Mouse (Mus musculus) erythroblast, embryonic 14.5 days (primary cell): ENCODE data around the gene Dapk3. TPM values are rescaled to one million over a fixed set of nuclear protein-coding genes. Genes with fewer than 3 reads are reported as not detected.

Experiments
- H3K27me3 ChIP-seq: 2 replicates; pipeline ENCODE4 v1.6.1; 2012; ENCODE audit warnings: inconsistent platforms; ENCODE audit not compliant: control insufficient read depth
- H3K36me3 ChIP-seq: 2 replicates; pipeline ENCODE4 v1.6.1; 2012; ENCODE audit warnings: mild to moderate bottlenecking, inconsistent platforms; ENCODE audit not compliant: control insufficient read depth
- H3K4me1 ChIP-seq: 2 replicates; pipeline ENCODE4 v1.6.1; 2012; ENCODE audit warnings: inconsistent platforms; ENCODE audit not compliant: control insufficient read depth
- H3K4me3 ChIP-seq: replicated peaks from 2 replicates; pipeline ENCODE3; 2012; ENCODE audit warnings: moderate library complexity, mild to moderate bottlenecking, inconsistent platforms
- H3K9me3 ChIP-seq: 2 replicates; pipeline ENCODE4 v1.6.1; 2012; ENCODE audit warnings: low read length, inconsistent platforms, mixed read lengths; ENCODE audit not compliant: control insufficient read depth
- GATA1 ChIP-seq: IDR thresholded peaks from 2 replicates; pipeline ENCODE4 v1.6.1; 2012; ENCODE audit warnings: low read length, inconsistent platforms, mixed read lengths
- TAL1 ChIP-seq: IDR thresholded peaks from 3 replicates; pipeline ENCODE4 v1.6.1; 2012; ENCODE audit warnings: low read length, inconsistent platforms, mixed read lengths
- polyA plus RNA-seq: library from polyadenylated mRNA; stranded (reverse); fragments of >175 nt; gene quantifications from 2 replicates; pipeline ENCODE4 v1.2.3, GENCODE M21; 2012

Gene Dapk3
- polyA plus RNA-seq, 1 experiment = 8.3 TPM

DNA sequence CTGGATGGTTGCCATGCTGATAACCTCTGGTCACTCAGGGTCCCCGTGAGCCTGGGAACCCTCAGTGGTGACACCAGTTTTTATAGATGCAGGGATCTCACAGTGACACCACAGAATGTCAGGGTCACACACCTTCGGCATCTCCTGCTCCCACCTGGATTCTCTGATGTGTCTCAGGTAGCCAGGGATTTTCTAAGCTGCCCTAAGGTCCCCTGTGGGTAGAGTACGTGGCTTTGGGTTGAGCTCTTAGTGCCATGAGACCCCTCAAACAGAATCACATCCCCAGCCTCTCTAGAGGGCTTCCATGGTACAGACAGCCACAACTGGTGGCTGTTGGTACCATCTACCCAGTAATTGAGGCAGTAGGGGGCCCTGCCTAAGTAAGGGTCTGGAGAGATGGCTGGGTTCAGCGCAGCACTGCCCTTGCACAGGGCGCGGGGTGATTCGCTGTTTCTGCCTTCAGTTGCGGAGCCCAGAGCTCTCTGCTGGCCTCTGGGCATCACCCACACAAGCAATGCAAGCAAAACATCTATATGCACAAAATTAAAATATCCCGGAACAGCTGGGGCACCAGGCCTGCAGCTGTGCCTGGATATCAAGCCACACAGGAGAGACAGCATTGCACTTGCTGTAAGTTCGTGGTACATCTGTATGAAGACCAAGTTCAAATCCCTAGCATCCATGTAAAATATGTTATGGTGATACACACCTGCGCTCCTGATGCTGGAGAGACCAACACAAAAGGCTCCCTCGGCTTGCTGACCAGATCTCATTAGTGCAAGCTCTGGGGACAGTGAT, 53.9 kb downstream of the Dapk3 start:
- Histone ChIP-seq H3K9me3 (no peaks in the 10 kb centered on the region), H3K36me3 (no peaks in the 10 kb centered on the region), H3K4me3 (no peak overlapping the region), H3K27me3 (peaks cover 54% of the 10 kb centered on the region), H3K4me1 (peaks cover 19% of the 10 kb centered on the region)
- TF ChIP-seq GATA1 = no peak
- TF ChIP-seq TAL1 = no peak

DNA sequence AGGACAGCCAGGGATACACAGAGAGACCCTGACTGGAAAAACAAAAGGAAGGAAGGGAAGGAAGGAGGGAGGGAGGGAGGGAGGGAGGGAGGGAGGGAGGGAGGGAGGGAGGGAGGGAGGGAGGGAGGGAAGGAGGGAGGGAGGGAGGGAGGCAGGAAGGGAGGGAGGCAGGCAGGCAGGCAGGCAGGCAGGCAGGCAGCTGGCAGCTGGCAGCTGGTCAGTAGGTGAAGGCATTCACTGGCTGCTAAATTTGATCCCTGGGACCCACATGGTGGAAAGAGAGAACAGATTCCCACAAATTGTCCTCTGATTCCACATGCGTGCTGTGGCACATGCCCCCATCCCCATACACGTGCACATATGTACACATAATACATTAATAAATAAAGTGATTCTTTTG, 55.8 kb downstream of the Dapk3 start:
- TF ChIP-seq TAL1 = no peak
- TF ChIP-seq GATA1 = no peak
- Histone ChIP-seq H3K27me3 (peaks cover 57% of the 10 kb centered on the region), H3K36me3 (no peaks in the 10 kb centered on the region), H3K4me1 (peaks cover 8% of the 10 kb centered on the region), H3K4me3 (no peak overlapping the region), H3K9me3 (no peaks in the 10 kb centered on the region)

- no peak overlapping the region for H3K4me3 ChIP-seq
- TF ChIP-seq GATA1 = no peak
- TF ChIP-seq TAL1 = no peak
- H3K27me3 ChIP-seq = peaks cover 67% of the 10 kb centered on the region
- no peaks in the 10 kb centered on the region for H3K36me3 ChIP-seq
- peaks cover 9% of the 10 kb centered on the region; the same call in 1 of the 2 replicates for H3K4me1 ChIP-seq
- no peaks in the 10 kb centered on the region for H3K9me3 ChIP-seq
These were observed 58.1 kb downstream of the Dapk3 start for GRCm38 (mm10) chr10:81240876-81241275.

DNA sequence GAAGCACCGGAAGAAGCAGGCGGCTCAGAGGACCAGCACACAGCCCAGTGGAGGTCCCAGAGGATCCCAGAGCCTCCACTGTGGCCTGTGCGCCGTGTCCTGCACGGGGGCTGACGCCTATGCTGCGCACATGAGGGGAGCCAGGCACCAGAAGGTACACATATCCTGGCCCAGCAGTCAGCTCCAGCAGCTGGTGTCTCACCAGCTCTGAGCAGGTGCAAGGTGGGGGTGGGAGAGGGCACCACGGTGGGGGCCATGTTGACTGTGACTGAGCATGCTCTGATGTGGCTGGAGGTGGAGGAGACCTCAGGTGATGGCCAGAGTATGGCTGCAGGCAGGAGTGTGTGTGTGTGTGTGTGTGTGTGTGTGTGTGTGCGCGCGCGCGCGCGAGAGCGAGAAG, 59.2 kb downstream of the Dapk3 start:
- peaks cover 9% of the 10 kb centered on the region; the same call in 1 of the 2 replicates for H3K4me1 ChIP-seq
- no peaks in the 10 kb centered on the region for H3K36me3 ChIP-seq
- peaks cover 69% of the 10 kb centered on the region for H3K27me3 ChIP-seq
- H3K4me3 ChIP-seq = no peak overlapping the region
- TF ChIP-seq TAL1 (no peak), GATA1 (no peak)
- no peaks in the 10 kb centered on the region for H3K9me3 ChIP-seq

Other genes starting within 250 kb of the Dapk3 start
- gene Gng7, start 168.1 kb upstream of the Dapk3 start, polyA plus RNA-seq = not detected in 2 replicates
- 0.01 TPM in 1 of 2 replicates, not detected in the other for gene Diras1, start 157.3 kb upstream of the Dapk3 start, polyA plus RNA-seq
- gene Slc39a3, start 145.6 kb upstream of the Dapk3 start, polyA plus RNA-seq = 1.5 and 1.7 TPM in 2 replicates
- gene Sgta, start 122.8 kb upstream of the Dapk3 start, polyA plus RNA-seq = 18.3 and 18.8 TPM in 2 replicates
- gene Thop1, start 113.0 kb upstream of the Dapk3 start, polyA plus RNA-seq = 5.2 and 5.3 TPM in 2 replicates
- 0.05 and 0.07 TPM in 2 replicates for gene Creb3l3, start 84.1 kb upstream of the Dapk3 start, polyA plus RNA-seq
- gene Map2k2, start 77.1 kb upstream of the Dapk3 start, polyA plus RNA-seq = 89.1 and 93.4 TPM in 2 replicates
- gene Zbtb7a, start 47.8 kb upstream of the Dapk3 start, polyA plus RNA-seq = 42.0 and 45.8 TPM in 2 replicates
- 13.4 and 16.4 TPM in 2 replicates for gene Pias4, start 15.1 kb upstream of the Dapk3 start, polyA plus RNA-seq
- gene Eef2, start 6.4 kb upstream of the Dapk3 start, polyA plus RNA-seq = 124 and 177 TPM in 2 replicates
- not detected in 2 replicates for gene 4930442H23Rik, start 844 bp downstream of the Dapk3 start, polyA plus RNA-seq
- gene Nmrk2, start 19.0 kb downstream of the Dapk3 start, polyA plus RNA-seq = not detected in 2 replicates
- gene Atcay, start 47.8 kb downstream of the Dapk3 start, polyA plus RNA-seq = not detected in 2 replicates
- gene Zfr2, start 50.1 kb downstream of the Dapk3 start, polyA plus RNA-seq = not detected in 2 replicates
- 0.07 and 0.15 TPM in 2 replicates for gene Matk, start 69.9 kb downstream of the Dapk3 start, polyA plus RNA-seq
- 43.8 and 44.0 TPM in 2 replicates for gene Mrpl54, start 83.9 kb downstream of the Dapk3 start, polyA plus RNA-seq
- 4.6 and 5.7 TPM in 2 replicates for gene Apba3, start 84.0 kb downstream of the Dapk3 start, polyA plus RNA-seq
- 0.01 and 0.02 TPM in 2 replicates for gene Tjp3, start 108.6 kb downstream of the Dapk3 start, polyA plus RNA-seq
- 4.0 and 4.5 TPM in 2 replicates for gene Pip5k1c, start 110.0 kb downstream of the Dapk3 start, polyA plus RNA-seq
- 13.2 and 13.3 TPM in 2 replicates for gene Cactin, start 138.1 kb downstream of the Dapk3 start, polyA plus RNA-seq
- 0.04 TPM in 1 of 2 replicates, not detected in the other for gene Tbxa2r, start 145.7 kb downstream of the Dapk3 start, polyA plus RNA-seq
- gene Gipc3, start 160.3 kb downstream of the Dapk3 start, polyA plus RNA-seq = 0.01 TPM in 1 of 2 replicates, not detected in the other
- 52.7 and 55.8 TPM in 2 replicates for gene Hmg20b, start 167.5 kb downstream of the Dapk3 start, polyA plus RNA-seq
- gene Mfsd12, start 174.5 kb downstream of the Dapk3 start, polyA plus RNA-seq = 6.7 and 7.2 TPM in 2 replicates
- gene 4930404N11Rik, start 182.8 kb downstream of the Dapk3 start, polyA plus RNA-seq = 3.2 and 5.6 TPM in 2 replicates
- 62.5 and 67.4 TPM in 2 replicates for gene Fzr1, start 195.5 kb downstream of the Dapk3 start, polyA plus RNA-seq
- gene Dohh, start 201.4 kb downstream of the Dapk3 start, polyA plus RNA-seq = 29.2 and 34.1 TPM in 2 replicates
- 0.08 and 0.20 TPM in 2 replicates for gene Gm48551, start 201.5 kb downstream of the Dapk3 start, polyA plus RNA-seq
- gene Gm48552, start 206.0 kb downstream of the Dapk3 start, polyA plus RNA-seq = 0.26 and 0.80 TPM in 2 replicates
- gene Smim24, start 210.0 kb downstream of the Dapk3 start, polyA plus RNA-seq = 0.09 TPM in 1 of 2 replicates, not detected in the other